Mouse (Mus musculus) c-Kit-positive CD71-positive TER-119-positive erythroid progenitor cells, embryonic 14.5 days (primary cell): Measurements from ENCODE around the gene Slco2b1.

Experiments used
- DNase-seq: peaks from one replicate; pipeline ENCODE4 v3.0.0-alpha.2; 2013; ENCODE audit warnings: low spot score

The Slco2b1 gene

GRCm38 (mm10) chr7:99693387-99693786 lies 17.8 kb downstream of the Slco2b1 start:
- no peak for DNase-seq

GRCm38 (mm10) chr7:99692396-99692795 lies 18.7 kb downstream of the Slco2b1 start:
- DNase-seq = no peak

GRCm38 (mm10) chr7:99690819-99691218 lies 20.3 kb downstream of the Slco2b1 start:
- DNase-seq = no peak

GRCm38 (mm10) chr7:99684086-99684485 lies 27.1 kb downstream of the Slco2b1 start:
- no peak for DNase-seq

- DNase-seq = no peak
Measured at GRCm38 (mm10) chr7:99680771-99681170, 30.4 kb downstream of the Slco2b1 start.

GRCm38 (mm10) chr7:99674890-99675289 lies 36.2 kb downstream of the Slco2b1 start:
- DNase-seq = no peak

GRCm38 (mm10) chr7:99674209-99674608 lies 36.9 kb downstream of the Slco2b1 start:
- no peak for DNase-seq

GRCm38 (mm10) chr7:99673188-99673587 lies 38.0 kb downstream of the Slco2b1 start:
- no peak for DNase-seq

- DNase-seq = peak; percentile 54
Measured at GRCm38 (mm10) chr7:99671544-99672435, 39.4 kb downstream of the Slco2b1 start.

- DNase-seq = peak; percentile 27
Measured at GRCm38 (mm10) chr7:99670915-99671314, 40.2 kb downstream of the Slco2b1 start.

- DNase-seq = no peak
Measured at GRCm38 (mm10) chr7:99668802-99669201, 42.3 kb downstream of the Slco2b1 start.

- DNase-seq = no peak
Measured at GRCm38 (mm10) chr7:99667096-99667495, 44.0 kb downstream of the Slco2b1 start.

- no peak for DNase-seq
Measured at GRCm38 (mm10) chr7:99665731-99666452, 45.2 kb downstream of the Slco2b1 start.

- no peak for DNase-seq
Measured at GRCm38 (mm10) chr7:99664571-99665485, 46.3 kb downstream of the Slco2b1 start.

GRCm38 (mm10) chr7:99663507-99664220 lies 47.5 kb downstream of the Slco2b1 start:
- DNase-seq = no peak

- DNase-seq = no peak
Measured at GRCm38 (mm10) chr7:99662311-99662710, 48.8 kb downstream of the Slco2b1 start.

GRCm38 (mm10) chr7:99661571-99662230 lies 49.4 kb downstream of the Slco2b1 start:
- DNase-seq = no peak

GRCm38 (mm10) chr7:99661071-99661470 lies 50.1 kb downstream of the Slco2b1 start:
- DNase-seq = no peak

- DNase-seq = peak; percentile 73
Measured at GRCm38 (mm10) chr7:99659379-99660029, 51.6 kb downstream of the Slco2b1 start.

GRCm38 (mm10) chr7:99654244-99654643 lies 56.9 kb downstream of the Slco2b1 start:
- DNase-seq = no peak
